Mouse (Mus musculus) C2C12 (cell line): ENCODE measurements around the gene Rsph3a. TPM values are rescaled to one million over a fixed set of nuclear protein-coding genes. Genes with fewer than 3 reads are reported as not detected.
"Not testable (repeated sequence)": the region's sequence is repeated elsewhere in the genome, so short reads cannot be mapped to it uniquely, and the experiment has no call there.

Experiments
- H3K27me3 ChIP-seq: one replicate; pipeline ENCODE4 v1.6.1; 2011; ENCODE audit not compliant: control insufficient read depth, insufficient read depth, insufficient read length
- H3K36me3 ChIP-seq: one replicate; pipeline ENCODE4 v1.6.1; 2011; ENCODE audit not compliant: control insufficient read depth, insufficient read depth
- H3K4me3 ChIP-seq: one replicate; pipeline ENCODE4 v1.5.1; 2011; ENCODE audit warnings: mild to moderate bottlenecking, control low read depth; ENCODE audit not compliant: poor library complexity, insufficient read depth, severe bottlenecking
- H3K79me2 ChIP-seq: one replicate; pipeline ENCODE4 v1.6.1; 2011; ENCODE audit not compliant: control insufficient read depth, insufficient read depth
- H3K79me3 ChIP-seq: one replicate; pipeline ENCODE4 v1.6.1; 2011; ENCODE audit warnings: low read depth, control low read depth
- H3ac ChIP-seq: one replicate; pipeline ENCODE3; 2011; ENCODE audit warnings: low read depth; ENCODE audit not compliant: control insufficient read depth, insufficient read length
- CEBPB ChIP-seq: IDR thresholded peaks from one replicate; pipeline ENCODE4 v1.6.1; 2011; ENCODE audit warnings: low read depth, mild to moderate bottlenecking, control low read depth, moderate library complexity
- CTCF ChIP-seq: IDR thresholded peaks from one replicate; pipeline ENCODE4 v1.5.1; 2011; ENCODE audit not compliant: control insufficient read depth, insufficient read depth, insufficient read length
- FOSL1 ChIP-seq: IDR thresholded peaks from one replicate; pipeline ENCODE4 v1.8.0; 2011; ENCODE audit warnings: mild to moderate bottlenecking, low read length; ENCODE audit not compliant: poor library complexity, insufficient read depth, severe bottlenecking
- MAX ChIP-seq: IDR thresholded peaks from one replicate; pipeline ENCODE4 v1.6.1; 2011; ENCODE audit warnings: mild to moderate bottlenecking, control low read depth
- MYOD1 ChIP-seq: IDR thresholded peaks from one replicate; pipeline ENCODE4 v1.6.1; 2011; ENCODE audit warnings: low read depth; ENCODE audit not compliant: control insufficient read depth, insufficient read length
- MYOG ChIP-seq: IDR thresholded peaks from one replicate; pipeline ENCODE4 v1.6.1; 2011; ENCODE audit not compliant: control insufficient read depth, insufficient read length; ENCODE audit errors: extremely low read depth
- USF1 ChIP-seq: IDR thresholded peaks from one replicate; pipeline ENCODE4 v1.6.1; 2011; ENCODE audit warnings: low read depth, mild to moderate bottlenecking, control low read depth, moderate library complexity
- long read RNA-seq, 2 experiments: library from polyadenylated mRNA; unstranded; transcript quantifications; one replicate each; pipeline ENCODE4 v2.0.0; 2019 to 2020
- polyA plus RNA-seq: library from polyadenylated mRNA; unstranded; fragments of >200 nt; fragmentation: generic; extraction: Trizol; gene quantifications from one replicate; pipeline ENCODE4 v1.2.1, GENCODE M21; 2012; ENCODE audit warnings: missing spikeins

Rsph3a gene
- polyA plus RNA-seq, result 29.2 TPM
- long read RNA-seq, experiment 1, transcript Rsph3a-201 (8 exons, 2,189 nt), result major isoform, 45 of 48 reads
- long read RNA-seq, experiment 1, partial matches to known transcripts, result 2 of 48 reads
- long read RNA-seq, experiment 1, other reads (novel, unspliced or antisense), result 1 of 48 reads
- long read RNA-seq, experiment 2, transcript Rsph3a-201 (8 exons, 2,189 nt), result major isoform, 103 of 105 reads
- long read RNA-seq, experiment 2, partial matches to known transcripts, result 1 of 105 reads
- long read RNA-seq, experiment 2, other reads (novel, unspliced or antisense), result 0 of 105 reads

DNA sequence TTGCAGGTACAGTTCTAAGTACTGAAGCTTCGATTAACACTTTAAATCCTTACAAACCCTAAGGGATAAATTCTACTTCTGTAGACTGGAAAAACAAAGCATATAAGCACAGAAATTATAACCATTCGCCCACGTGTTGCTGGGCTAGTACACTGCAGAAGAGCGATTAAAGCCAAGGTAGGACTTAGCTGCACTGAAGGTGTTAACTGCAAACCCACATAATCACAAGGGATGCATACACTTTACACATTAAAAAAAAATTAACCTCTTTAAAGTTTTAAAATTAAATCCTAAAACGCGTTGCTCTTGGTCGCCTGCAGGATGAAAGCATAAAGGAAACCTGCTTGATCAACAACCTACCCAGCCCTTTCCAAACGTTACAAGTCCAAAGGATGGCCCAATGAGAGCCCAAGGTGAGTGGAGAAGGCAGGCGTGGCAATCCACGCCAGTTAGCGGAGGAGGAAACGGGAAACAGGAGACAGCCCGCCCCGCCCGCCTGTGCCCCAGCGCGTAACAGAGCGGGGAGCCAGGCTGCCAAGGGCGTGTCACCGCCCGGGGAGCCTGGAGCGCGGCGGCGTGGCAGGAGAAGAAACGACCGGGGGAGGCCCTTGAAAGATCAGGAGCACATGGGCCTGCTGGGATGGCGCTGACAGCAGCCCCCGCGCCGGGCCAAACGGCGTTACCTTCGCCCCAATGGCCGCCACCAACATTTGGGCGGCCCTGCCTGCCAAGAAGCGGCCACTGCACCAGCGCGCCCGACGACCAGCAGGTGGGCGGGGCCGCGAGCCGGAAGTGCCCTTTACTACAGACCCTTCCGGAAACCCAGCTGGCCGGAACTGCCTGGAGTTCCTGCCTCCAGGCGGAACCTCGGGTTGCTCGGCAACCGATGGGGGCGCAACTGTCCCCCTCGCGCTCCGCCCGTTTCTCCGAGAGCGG is at the start of gene Rsph3a:
Rsph3a (plus strand) TSS at position 498 of the 936 bp plus-strand sequence.
- H3K27me3 ChIP-seq, H3K36me3 ChIP-seq, H3K79me2 ChIP-seq, H3K79me3 ChIP-seq: not testable (repeated sequence)
- Histone ChIP-seq H3K4me3 (peak within 1 kb of the TSS; percentile 43), H3ac (peak within 1 kb of the TSS; percentile 81)

DNA sequence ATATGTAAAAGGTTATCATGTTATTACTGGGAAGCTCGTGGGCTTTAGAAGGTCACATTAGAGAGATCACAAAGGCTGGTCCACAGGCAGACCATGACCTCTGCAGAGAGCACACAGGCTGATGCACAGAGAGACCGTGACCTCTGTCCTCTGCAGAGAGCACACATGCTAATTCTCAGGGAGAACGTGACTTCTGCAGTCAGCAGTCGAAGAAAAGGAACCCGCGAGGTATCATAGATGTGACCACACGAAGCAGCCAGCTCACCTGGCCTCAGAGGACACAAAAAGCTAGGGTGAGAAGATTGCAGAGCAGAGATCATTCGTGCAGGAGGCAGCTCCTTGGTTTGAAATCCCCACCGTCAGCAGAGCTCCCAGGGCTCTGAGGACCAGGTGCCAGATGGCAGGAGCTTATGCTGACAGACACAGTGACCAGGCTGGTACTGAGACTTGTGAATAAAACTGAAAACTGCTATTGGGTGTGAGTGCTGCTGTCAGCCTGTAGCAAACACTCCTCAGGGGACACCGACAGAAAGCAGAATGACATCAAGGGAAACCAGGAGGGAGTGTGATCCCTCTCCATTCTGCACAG is 49.3 kb upstream of the Rsph3a start:
- Histone ChIP-seq H3K79me2 (no peaks in the 10 kb centered on the region), H3K27me3 (no peaks in the 10 kb centered on the region), H3K79me3 (no peaks in the 10 kb centered on the region), H3ac (no peak overlapping the region), H3K36me3 (no peaks in the 10 kb centered on the region), H3K4me3 (no peak overlapping the region)
- TF ChIP-seq FOSL1 (no peak), CTCF (no peak), MAX (no peak), MYOG (no peak), USF1 (no peak), MYOD1 (no peak), CEBPB (no peak)

DNA sequence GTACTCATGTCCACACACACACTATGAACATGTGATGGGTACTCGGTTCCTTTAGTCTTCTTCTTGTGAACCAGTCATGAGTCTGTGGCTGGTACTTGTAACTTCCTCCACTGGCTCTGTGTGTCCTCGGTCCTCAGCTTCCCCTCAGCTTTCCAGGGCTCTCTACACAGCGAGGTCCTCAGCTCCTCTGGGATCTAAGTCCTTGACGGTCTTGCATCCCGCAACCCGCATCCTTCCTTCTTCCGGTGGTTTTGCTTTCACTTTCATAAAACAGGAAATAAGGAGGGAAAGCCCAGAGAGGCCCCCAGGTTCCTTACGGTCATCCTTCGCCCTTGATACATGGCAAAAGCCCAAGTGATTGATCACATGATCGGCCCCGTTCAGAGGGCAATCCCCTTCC is 48.3 kb upstream of the Rsph3a start:
- no peak for TF ChIP-seq CEBPB
- no peak for TF ChIP-seq MYOD1
- no peak for TF ChIP-seq USF1
- no peak for TF ChIP-seq CTCF
- no peak for TF ChIP-seq MYOG
- TF ChIP-seq MAX, result no peak
- no peak for TF ChIP-seq FOSL1
- H3K79me2 ChIP-seq, result no peaks in the 10 kb centered on the region
- H3K4me3 ChIP-seq, result no peak overlapping the region
- no peaks in the 10 kb centered on the region for H3K27me3 ChIP-seq
- H3K79me3 ChIP-seq, result no peaks in the 10 kb centered on the region
- no peaks in the 10 kb centered on the region for H3K36me3 ChIP-seq
- H3ac ChIP-seq, result no peak overlapping the region

DNA sequence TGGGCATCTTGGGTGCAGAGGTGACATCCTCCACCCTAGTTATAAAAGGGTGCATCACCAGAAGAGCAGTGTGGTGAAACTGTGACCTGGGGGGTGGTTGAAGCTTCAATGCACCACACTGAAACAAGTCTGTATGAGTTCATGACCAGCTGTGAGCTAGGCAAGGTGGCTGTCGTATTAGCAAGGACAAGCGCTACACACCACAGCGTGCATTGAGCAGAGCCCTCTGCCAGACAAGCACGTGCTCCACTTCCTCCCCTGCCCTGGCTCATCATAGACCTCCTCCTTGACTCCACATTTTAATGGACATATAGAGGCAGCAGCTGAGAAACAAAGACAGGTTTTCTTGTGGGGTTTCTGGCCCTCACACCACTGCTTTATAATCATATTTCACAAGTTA is 47.7 kb upstream of the Rsph3a start:
- Histone ChIP-seq H3K79me3 (no peaks in the 10 kb centered on the region), H3K79me2 (no peaks in the 10 kb centered on the region), H3K27me3 (no peaks in the 10 kb centered on the region), H3ac (no peak overlapping the region), H3K36me3 (no peaks in the 10 kb centered on the region), H3K4me3 (no peak overlapping the region)
- no peak for TF ChIP-seq CTCF
- no peak for TF ChIP-seq USF1
- no peak for TF ChIP-seq MYOD1
- TF ChIP-seq CEBPB, result no peak
- no peak for TF ChIP-seq MYOG
- TF ChIP-seq MAX, result no peak
- no peak for TF ChIP-seq FOSL1

DNA sequence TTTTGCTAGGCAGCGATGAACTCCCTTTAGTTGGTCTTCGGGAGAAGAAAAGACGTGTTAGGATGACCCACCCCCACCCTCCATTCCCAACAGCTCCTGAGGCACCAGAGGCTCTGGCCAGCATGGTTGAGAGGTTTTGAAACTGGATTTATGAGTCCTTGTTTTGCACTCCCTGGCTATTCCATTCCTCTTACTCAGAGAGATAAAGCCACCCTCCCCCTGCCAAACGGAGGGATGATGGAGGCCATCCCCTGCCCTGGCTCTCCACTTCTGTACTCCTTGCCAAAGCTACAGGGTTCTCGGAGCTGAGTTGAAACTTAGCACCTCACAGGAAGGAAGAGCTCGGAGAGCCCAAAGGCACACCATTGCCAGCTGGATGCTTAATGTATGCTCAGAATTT is 46.2 kb upstream of the Rsph3a start:
- TF ChIP-seq MYOD1, result no peak
- no peak for TF ChIP-seq CEBPB
- Histone ChIP-seq H3K79me3 (no peaks in the 10 kb centered on the region), H3K36me3 (no peaks in the 10 kb centered on the region), H3K4me3 (no peak overlapping the region), H3K27me3 (no peaks in the 10 kb centered on the region), H3K79me2 (no peaks in the 10 kb centered on the region), H3ac (no peak overlapping the region)

DNA sequence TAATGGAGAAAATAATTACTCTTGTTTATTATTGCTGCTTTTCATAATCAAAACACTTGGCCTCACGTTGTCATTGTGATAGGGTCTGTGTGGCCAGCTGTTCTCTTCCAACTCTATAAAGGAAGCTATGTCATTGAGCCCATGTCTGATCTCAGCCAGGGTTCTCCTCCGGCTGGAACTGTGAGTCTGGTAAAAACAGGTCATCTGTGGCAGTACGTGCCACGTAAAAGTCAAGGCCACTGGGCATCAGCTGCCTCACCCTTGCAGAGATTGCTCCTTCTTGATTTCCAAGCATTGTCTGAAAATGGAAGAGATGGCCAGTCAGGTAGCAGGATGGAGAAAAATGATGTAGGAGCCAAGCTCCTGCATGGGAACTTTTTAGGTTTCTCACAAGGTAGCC is 45.5 kb upstream of the Rsph3a start:
- no peak for TF ChIP-seq MYOG
- no peak for TF ChIP-seq CEBPB
- TF ChIP-seq MYOD1, result no peak
- TF ChIP-seq CTCF, result no peak
- no peak for TF ChIP-seq USF1
- TF ChIP-seq FOSL1, result no peak
- no peaks in the 10 kb centered on the region for H3K79me3 ChIP-seq
- H3K36me3 ChIP-seq, result no peaks in the 10 kb centered on the region
- no peak overlapping the region for H3K4me3 ChIP-seq
- no peaks in the 10 kb centered on the region for H3K27me3 ChIP-seq
- no peak overlapping the region for H3ac ChIP-seq
- H3K79me2 ChIP-seq, result no peaks in the 10 kb centered on the region
